Mouse (Mus musculus) CH12.LX (cell line): ENCODE data around the gene Hist1h2bg. TPM values are rescaled to one million over a fixed set of nuclear protein-coding genes. Genes with fewer than 3 reads are reported as not detected.
"Not testable (repeated sequence)": the region's sequence is repeated elsewhere in the genome, so short reads cannot be mapped to it uniquely, and the experiment has no call there.

Experiments
- DNase-seq: peaks from one replicate; pipeline ENCODE4 v3.0.0-alpha.2; 2013; ENCODE audit errors: extremely low read depth
- H3K27ac ChIP-seq: 2 replicates; pipeline ENCODE4 v1.5.1; 2012; ENCODE audit warnings: low read depth, mild to moderate bottlenecking, control low read depth, moderate library complexity; ENCODE audit not compliant: insufficient read depth
- H3K27me3 ChIP-seq: replicated peaks from 2 replicates; pipeline ENCODE3; 2012; ENCODE audit warnings: inconsistent platforms
- H3K36me3 ChIP-seq, 2 experiments: replicated peaks in 1 of 2; 2 replicates each; pipeline versions ENCODE3 to v1.6.1; 2012; ENCODE audit warnings: inconsistent platforms in 1 of 2, low read length in 1 of 2, mild to moderate bottlenecking in 1 of 2, mixed read lengths in 1 of 2, moderate library complexity in 1 of 2; ENCODE audit not compliant: control insufficient read depth in 1 of 2, insufficient read depth in 1 of 2
- H3K4me1 ChIP-seq, 2 experiments: 2 replicates each; pipeline ENCODE4 v1.6.1; 2012; ENCODE audit warnings: inconsistent platforms in 1 of 2, moderate library complexity in 1 of 2; ENCODE audit not compliant: insufficient read depth in 2 of 2, control insufficient read depth in 1 of 2
- H3K4me2 ChIP-seq: 2 replicates; pipeline ENCODE4 v1.6.1; 2012; ENCODE audit warnings: low read depth, mild to moderate bottlenecking, control low read depth; ENCODE audit not compliant: poor library complexity, insufficient read depth, severe bottlenecking
- H3K4me3 ChIP-seq, 3 experiments: fragments of 150-350 bp in 1 of 3; sonication (generic) in 1 of 3; replicated peaks in 1 of 3; 2 replicates each; pipeline versions ENCODE3 to v1.5.1; 2011 to 2012; ENCODE audit warnings: low read depth in 2 of 3, low read length in 2 of 3, mild to moderate bottlenecking in 2 of 3, moderate library complexity in 2 of 3, control low read depth in 1 of 3, improper control_type of control experiment in 1 of 3, inconsistent platforms in 1 of 3, mixed read lengths in 1 of 3; ENCODE audit not compliant: poor library complexity in 1 of 3
- H3K79me2 ChIP-seq: replicated peaks from 2 replicates; pipeline ENCODE4 v1.6.1; 2012; ENCODE audit warnings: mild to moderate bottlenecking, moderate library complexity; ENCODE audit not compliant: control insufficient read depth, poor library complexity, insufficient read depth, severe bottlenecking; ENCODE audit errors: extremely low read depth
- H3K9ac ChIP-seq: 2 replicates; pipeline ENCODE4 v1.6.1; 2012; ENCODE audit warnings: low read depth, mild to moderate bottlenecking, control low read depth, moderate library complexity; ENCODE audit not compliant: insufficient read depth
- H3K9me3 ChIP-seq: replicated peaks from 2 replicates; pipeline ENCODE3; 2012; ENCODE audit warnings: low read length, inconsistent platforms, mixed read lengths
- BHLHE40 ChIP-seq: IDR thresholded peaks from 2 replicates; pipeline ENCODE4 v1.6.1; 2011; ENCODE audit warnings: mild to moderate bottlenecking, low read depth, low read length, improper control_type of control experiment
- CHD1 ChIP-seq: IDR thresholded peaks from 2 replicates; pipeline ENCODE4 v1.6.1; 2012; ENCODE audit warnings: low read depth, low read length, improper control_type of control experiment, inconsistent platforms
- CTCF ChIP-seq, 2 experiments: IDR thresholded peaks in 1 of 2; conservative IDR thresholded peaks in 1 of 2; 2 replicates each; pipeline ENCODE4 v1.5.1; 2011 to 2012; ENCODE audit warnings: low read depth in 2 of 2, low read length in 2 of 2, improper control_type of control experiment in 1 of 2, inconsistent platforms in 1 of 2, mild to moderate bottlenecking in 1 of 2, moderate library complexity in 1 of 2
- E2F4 ChIP-seq: IDR thresholded peaks from 2 replicates; pipeline ENCODE4 v1.6.1; 2011; ENCODE audit warnings: low read depth, low read length, improper control_type of control experiment; ENCODE audit not compliant: insufficient replicate concordance
- ELF1 ChIP-seq: IDR thresholded peaks from 2 replicates; pipeline ENCODE4 v1.6.1; 2014; ENCODE audit warnings: low read depth, mild to moderate bottlenecking, inconsistent platforms, low read length, improper control_type of control experiment
- ETS1 ChIP-seq: conservative IDR thresholded peaks from 2 replicates; pipeline ENCODE4 v1.6.1; 2012; ENCODE audit warnings: low read depth, mild to moderate bottlenecking, inconsistent platforms, low read length, improper control_type of control experiment, moderate library complexity
- HCFC1 ChIP-seq: IDR thresholded peaks from 2 replicates; pipeline ENCODE4 v1.6.1; 2012; ENCODE audit warnings: low read depth, mild to moderate bottlenecking, inconsistent platforms, low read length, improper control_type of control experiment
- IRF4 ChIP-seq: IDR thresholded peaks from 2 replicates; pipeline ENCODE4 v1.6.1; 2014; ENCODE audit warnings: low read depth, mild to moderate bottlenecking, inconsistent platforms, low read length, improper control_type of control experiment
- JUN ChIP-seq: IDR thresholded peaks from 2 replicates; pipeline ENCODE4 v1.6.1; 2011; ENCODE audit warnings: low read depth, mild to moderate bottlenecking, low read length, improper control_type of control experiment, moderate library complexity; ENCODE audit not compliant: insufficient read depth
- JUND ChIP-seq: conservative IDR thresholded peaks from 2 replicates; pipeline ENCODE4 v1.6.1; 2011; ENCODE audit warnings: low read depth, low read length, improper control_type of control experiment
- KAT2A ChIP-seq: IDR thresholded peaks from 2 replicates; pipeline ENCODE4 v1.6.1; 2012; ENCODE audit warnings: low read length, improper control_type of control experiment, inconsistent platforms; ENCODE audit not compliant: insufficient replicate concordance
- MAFK ChIP-seq: IDR thresholded peaks from 2 replicates; pipeline ENCODE4 v1.6.1; 2011; ENCODE audit warnings: low read length, improper control_type of control experiment; ENCODE audit not compliant: insufficient replicate concordance
- MAX ChIP-seq: IDR thresholded peaks from 2 replicates; pipeline ENCODE4 v1.6.1; 2011; ENCODE audit warnings: low read length, improper control_type of control experiment
- MEF2A ChIP-seq: IDR thresholded peaks from 2 replicates; pipeline ENCODE4 v1.6.1; 2014; ENCODE audit warnings: low read depth, mild to moderate bottlenecking, inconsistent platforms, low read length, improper control_type of control experiment, borderline replicate concordance
- MXI1 ChIP-seq: IDR thresholded peaks from 2 replicates; pipeline ENCODE4 v1.6.1; 2011; ENCODE audit warnings: mild to moderate bottlenecking, low read depth, low read length, improper control_type of control experiment
- MYC ChIP-seq: IDR thresholded peaks from 2 replicates; pipeline ENCODE4 v1.6.1; 2011; ENCODE audit warnings: low read depth, mild to moderate bottlenecking, improper control_type of control experiment, low read length
- NELFE ChIP-seq: IDR thresholded peaks from 2 replicates; pipeline ENCODE4 v1.6.1; 2011; ENCODE audit warnings: low read depth, low read length, improper control_type of control experiment
- POLR2A ChIP-seq: IDR thresholded peaks from 2 replicates; pipeline ENCODE4 v1.6.1; 2011; ENCODE audit warnings: low read depth, mild to moderate bottlenecking, improper control_type of control experiment, low read length
- POLR2AphosphoS2 ChIP-seq: IDR thresholded peaks from 2 replicates; pipeline ENCODE4 v1.6.1; 2011; ENCODE audit warnings: low read depth, low read length, improper control_type of control experiment
- RCOR1 ChIP-seq: conservative IDR thresholded peaks from 2 replicates; pipeline ENCODE4 v1.6.1; 2012; ENCODE audit warnings: low read depth, mild to moderate bottlenecking, inconsistent platforms, low read length, improper control_type of control experiment
- SIN3A ChIP-seq: IDR thresholded peaks from 2 replicates; pipeline ENCODE4 v1.6.1; 2012; ENCODE audit warnings: low read length, improper control_type of control experiment, inconsistent platforms
- TBP ChIP-seq: conservative IDR thresholded peaks from 2 replicates; pipeline ENCODE4 v1.6.1; 2011; ENCODE audit warnings: low read depth, low read length, improper control_type of control experiment
- TCF12 ChIP-seq: IDR thresholded peaks from 2 replicates; pipeline ENCODE4 v1.6.1; 2014; ENCODE audit warnings: low read depth, mild to moderate bottlenecking, inconsistent platforms, low read length, improper control_type of control experiment
- UBTF ChIP-seq: IDR thresholded peaks from 2 replicates; pipeline ENCODE4 v1.6.1; 2012; ENCODE audit warnings: low read depth, mild to moderate bottlenecking, inconsistent platforms, low read length, improper control_type of control experiment, moderate library complexity
- ZMIZ1 ChIP-seq: IDR thresholded peaks from 2 replicates; pipeline ENCODE4 v1.6.1; 2012; ENCODE audit warnings: low read depth, mild to moderate bottlenecking, inconsistent platforms, low read length, improper control_type of control experiment
- dilution Hi-C: fragments of 300-500 bp; cut with MboI; formaldehyde crosslinking; loops from 2 replicates; pipeline ENCODE4 v1.14.3; 2020; ENCODE audit warnings: low sequenced_read_pairs; ENCODE audit not compliant: extremely low pct_unique_long_range_greater_than_20kb, extremely low pct_ligation_motif_present
- in situ Hi-C: fragments of 300-500 bp; cut with MboI; formaldehyde crosslinking; loops from 3 replicates; pipeline ENCODE4 v1.14.3; 2019; ENCODE audit warnings: low sequenced_read_pairs, low pct_ligation_motif_present, low pct_unique_long_range_greater_than_20kb, mixed read lengths
- polyA plus RNA-seq: library from polyadenylated mRNA; unstranded; fragments of >175 nt; gene quantifications from 2 replicates; pipeline ENCODE4 v1.2.1, GENCODE M21; 2012; ENCODE audit warnings: low read depth; ENCODE audit not compliant: insufficient read length
- total RNA-seq, 2 experiments: library from RNA; depleted of rRNA; stranded (reverse); fragments of 300-350 nt in 1 of 2; fragments of >200 nt in 1 of 2; gene quantifications; 2 replicates each; pipeline ENCODE4 v1.2.3; 2012 to 2014

The Hist1h2bg gene
- total and polyA plus RNA-seq, 3 experiments: 9.4 to 3,252 (median 136) TPM

- peak within 1 kb of the TSS; percentile 35 to 58 (median 49) for H3K4me3 ChIP-seq
- peaks cover 3 to 27% of the 10 kb centered on the region in 2 experiments; a peak in 2 of 4 replicates for H3K4me1 ChIP-seq
- TF ChIP-seq ETS1: 0 out of 2 replicates have a peak, but pooled peaks have one; percentile 17
- peak; percentile 99 for TF ChIP-seq TBP
- peak; percentile 54 for TF ChIP-seq JUN
- TF ChIP-seq MEF2A: peak; percentile 62; the same call in 1 of the 2 replicates
- TF ChIP-seq ELF1: peak; percentile 99
- TF ChIP-seq CTCF (conservative IDR thresholded peaks at IDR 0.05 in 1 of 2, IDR thresholded peaks at IDR 0.05 in 1 of 2; ENCODE audit: low read depth in 2 of 2, low read length in 2 of 2): 0 out of 4 replicates have a peak, but pooled peaks of 1 of the 2 experiments have one; percentile 0
- TF ChIP-seq MXI1: peak; percentile 61; the same call in 1 of the 2 replicates
- peak; percentile 98 for TF ChIP-seq POLR2A
- 0 out of 2 replicates have a peak, but pooled peaks have one; percentile 63 for TF ChIP-seq KAT2A
- TF ChIP-seq NELFE: peak; percentile 100
- TF ChIP-seq UBTF: peak; percentile 95
- TF ChIP-seq HCFC1: peak; percentile 80
- TF ChIP-seq E2F4: peak; percentile 86; the same call in 1 of the 2 replicates
- peak; percentile 49 for TF ChIP-seq IRF4
- 0 out of 2 replicates have a peak, but pooled peaks have one; percentile 24 for TF ChIP-seq MAFK
- peak; percentile 98 for TF ChIP-seq POLR2AphosphoS2
- TF ChIP-seq MYC: peak; percentile 25; the same call in 1 of the 2 replicates
- peak; percentile 100 for TF ChIP-seq ZMIZ1
- peak; percentile 41; the same call in 1 of the 2 replicates for TF ChIP-seq BHLHE40
- TF ChIP-seq CHD1: 0 out of 2 replicates have a peak, but pooled peaks have one; percentile 33
- TF ChIP-seq SIN3A: peak; percentile 80
- TF ChIP-seq JUND: peak; percentile 60
- TF ChIP-seq TCF12: peak; percentile 84
- TF ChIP-seq MAX: 0 out of 2 replicates have a peak, but pooled peaks have one; percentile 70
- 0 out of 2 replicates have a peak, but pooled peaks have one; percentile 58 for TF ChIP-seq RCOR1
Measured at GRCm38 (mm10) chr13:23561883-23562659, 9.1 kb upstream of the Hist1h2bg start, which contains the start of gene Hist1h3e. Gene Hist1h3e, minus strand, starts transcription at chr13:23562369.

More at GRCm38 (mm10) chr13:23561883-23562659, 9.1 kb upstream of the Hist1h2bg start, which contains the start of gene Hist1h3e:
- dilution Hi-C loops, H3K79me2 ChIP-seq, H3K27me3 ChIP-seq, H3K36me3 ChIP-seq, H3K9me3 ChIP-seq: not testable (repeated sequence)
- Histone ChIP-seq H3K27ac (peak within 1 kb of the TSS; percentile 97), H3K9ac (peak within 1 kb of the TSS; percentile 100), H3K4me2 (peak within 1 kb of the TSS; percentile 99)
- peak; percentile 98 for DNase-seq
- in situ Hi-C loops: loop anchor here (25.0 kb wide), 1 partner anchor 1825 kb away; the partner anchor contains the start of gene Hist1h4j
